Mouse (Mus musculus) embryonic facial prominence, embryonic 15.5 days (tissue): ENCODE measurements around the gene Stac2. TPM values are rescaled to one million over a fixed set of nuclear protein-coding genes. Genes with fewer than 3 reads are reported as not detected.

ENCODE experiments used
- ATAC-seq: fragments of 200-750 bp; cut with Nextera tagmentation; 2 replicates; pipeline ENCODE4 v1.8.0; 2017; ENCODE audit warnings: low read depth, moderate TSS enrichment; ENCODE audit not compliant: insufficient number of reproducible peaks, low FRiP score, low TSS enrichment
- H3K27ac ChIP-seq: fragments of 300-500 bp; sonication (generic); replicated peaks from 2 replicates; pipeline ENCODE4 v1.5.1; 2015; ENCODE audit warnings: mild to moderate bottlenecking, inconsistent platforms
- H3K27me3 ChIP-seq: fragments of 300-500 bp; sonication (generic); 2 replicates; pipeline ENCODE4 v1.6.1; 2015; ENCODE audit warnings: inconsistent platforms
- H3K36me3 ChIP-seq: fragments of 300-500 bp; sonication (generic); 2 replicates; pipeline ENCODE4 v1.6.1; 2015; ENCODE audit warnings: mild to moderate bottlenecking, inconsistent platforms
- H3K4me1 ChIP-seq: fragments of 300-500 bp; sonication (generic); 2 replicates; pipeline ENCODE4 v1.6.1; 2015; ENCODE audit warnings: inconsistent platforms
- H3K4me2 ChIP-seq: fragments of 300-500 bp; sonication (generic); replicated peaks from 2 replicates; pipeline ENCODE4 v1.6.1; 2015; ENCODE audit warnings: mild to moderate bottlenecking, inconsistent platforms
- H3K4me3 ChIP-seq: fragments of 300-500 bp; sonication (generic); replicated peaks from 2 replicates; pipeline ENCODE4 v1.5.1; 2015; ENCODE audit warnings: mild to moderate bottlenecking, inconsistent platforms
- H3K9ac ChIP-seq: fragments of 300-500 bp; sonication (generic); 2 replicates; pipeline ENCODE4 v1.6.1; 2015; ENCODE audit warnings: inconsistent platforms
- H3K9me3 ChIP-seq: fragments of 300-500 bp; sonication (generic); replicated peaks from 2 replicates; pipeline ENCODE4 v1.6.1; 2016; ENCODE audit warnings: inconsistent platforms
- WGBS: fragments of 180-500 bp; shearing (Covaris S2); methylation state at CpG from one replicate; pipeline ENCODE4 v1.1.7; 2015; 5-methylcytosine and 5-hydroxymethylcytosine counted together
- microRNA-seq: library from miRNA; unstranded; fragments of <30 nt; microRNA quantifications from one replicate; pipeline ENCODE4, GENCODE M21; 2016; ENCODE audit warnings: borderline number of aligned reads
- polyA plus RNA-seq: library from polyadenylated mRNA; unstranded; fragments of >200 nt; fragmentation: Nextera tagmentation; extraction: Ambion mirVana; gene quantifications from 2 replicates; pipeline ENCODE4 v1.2.1, GENCODE M21; 2015

Stac2 gene
- polyA plus RNA-seq, 1 experiment from 2014 or later, result 0.25 TPM

- Histone ChIP-seq H3K27ac (no peak overlapping the region), H3K27me3 (peaks cover 4% of the 10 kb centered on the region; the same call in 1 of the 2 replicates), H3K4me3 (no peak overlapping the region), H3K9me3 (no peaks in the 10 kb centered on the region), H3K4me1 (peaks cover 40% of the 10 kb centered on the region), H3K9ac (no peak overlapping the region), H3K36me3 (no peaks in the 10 kb centered on the region), H3K4me2 (no peak overlapping the region)
- WGBS, result 76% methylated on average over 8 of the region's 8 CpGs
- no peak for ATAC-seq
Measured at GRCm38 (mm10) chr11:97997387-97997960, 55.8 kb downstream of the Stac2 start.

GRCm38 (mm10) chr11:97996691-97997090 lies 56.6 kb downstream of the Stac2 start:
- Histone ChIP-seq H3K27me3 (peaks cover 3% of the 10 kb centered on the region; the same call in 1 of the 2 replicates), H3K4me3 (no peak overlapping the region), H3K9ac (no peak overlapping the region), H3K4me2 (no peak overlapping the region), H3K36me3 (no peaks in the 10 kb centered on the region), H3K4me1 (peaks cover 33% of the 10 kb centered on the region), H3K9me3 (no peaks in the 10 kb centered on the region), H3K27ac (no peak overlapping the region)
- ATAC-seq, result no peak
- 73% methylated on average over 1 of the region's 1 CpGs for WGBS

- ATAC-seq, result peak; percentile 43; the same call in 1 of the 2 replicates
- H3K4me2 ChIP-seq, result peak within 1 kb of the TSS; percentile 93
- no peaks in the 10 kb centered on the region for H3K9me3 ChIP-seq
- H3K4me1 ChIP-seq, result peaks cover 33% of the 10 kb centered on the region
- H3K27me3 ChIP-seq, result no peaks in the 10 kb centered on the region
- H3K4me3 ChIP-seq, result peak within 1 kb of the TSS; percentile 56
- H3K27ac ChIP-seq, result peak within 1 kb of the TSS; percentile 66; the same call in 1 of the 2 replicates
- WGBS, result 1% methylated on average over 25 of the region's 26 CpGs
- no peaks in the 10 kb centered on the region for H3K36me3 ChIP-seq
- peak within 1 kb of the TSS; percentile 39 for H3K9ac ChIP-seq
Measured at GRCm38 (mm10) chr11:97995564-97996288, 57.5 kb downstream of the Stac2 start, which contains the start of gene Arl5c. Gene Arl5c, minus strand, starts transcription at chr11:97996181.

- Histone ChIP-seq H3K4me2 (peak overlapping the region; percentile 93), H3K9ac (no peak overlapping the region), H3K4me1 (peaks cover 38% of the 10 kb centered on the region), H3K9me3 (no peaks in the 10 kb centered on the region), H3K27ac (no peak overlapping the region), H3K36me3 (no peaks in the 10 kb centered on the region), H3K4me3 (peak overlapping the region; percentile 56), H3K27me3 (no peaks in the 10 kb centered on the region)
- 0 out of 2 replicates have a peak, but pooled peaks have one; percentile 49 for ATAC-seq
- WGBS, result 7% methylated on average over 13 of the region's 13 CpGs
Measured at GRCm38 (mm10) chr11:97994539-97995100, 58.6 kb downstream of the Stac2 start.

GRCm38 (mm10) chr11:97988530-97989096 lies 64.6 kb downstream of the Stac2 start:
- H3K4me3 ChIP-seq, result peak overlapping the region; percentile 94
- no peaks in the 10 kb centered on the region for H3K9me3 ChIP-seq
- peak overlapping the region; percentile 59 for H3K9ac ChIP-seq
- no peaks in the 10 kb centered on the region for H3K36me3 ChIP-seq
- H3K4me1 ChIP-seq, result peaks cover 31% of the 10 kb centered on the region
- H3K27ac ChIP-seq, result peak overlapping the region; percentile 95
- WGBS, result under 1% methylated on average over 26 of the region's 26 CpGs
- H3K27me3 ChIP-seq, result peaks cover 27% of the 10 kb centered on the region
- H3K4me2 ChIP-seq, result peak overlapping the region; percentile 91
- ATAC-seq, result peak; percentile 84

- Histone ChIP-seq H3K9me3 (no peaks in the 10 kb centered on the region), H3K4me2 (peak overlapping the region; percentile 91), H3K4me3 (peak overlapping the region; percentile 94), H3K9ac (peak overlapping the region; percentile 59), H3K4me1 (peaks cover 31% of the 10 kb centered on the region), H3K36me3 (no peaks in the 10 kb centered on the region), H3K27ac (peak overlapping the region; percentile 95), H3K27me3 (peaks cover 27% of the 10 kb centered on the region)
- peak; percentile 83 for ATAC-seq
- under 1% methylated on average over 42 of the region's 42 CpGs for WGBS
Measured at GRCm38 (mm10) chr11:97987551-97988526, 65.4 kb downstream of the Stac2 start.

- H3K9ac ChIP-seq, result peak overlapping the region; percentile 53; the same call in 1 of the 2 replicates
- H3K4me3 ChIP-seq, result peak overlapping the region; percentile 94
- no peak for ATAC-seq
- no peaks in the 10 kb centered on the region for H3K36me3 ChIP-seq
- peaks cover 27% of the 10 kb centered on the region for H3K27me3 ChIP-seq
- peaks cover 31% of the 10 kb centered on the region for H3K4me1 ChIP-seq
- peak overlapping the region; percentile 91 for H3K4me2 ChIP-seq
- H3K27ac ChIP-seq, result no peak overlapping the region
- whole genome bisulfite sequencing, result 21% methylated on average over 16 of the region's 17 CpGs
- H3K9me3 ChIP-seq, result no peaks in the 10 kb centered on the region
Measured at GRCm38 (mm10) chr11:97986738-97987465, 66.4 kb downstream of the Stac2 start.

Small RNA genes lying within 50 kb of the gene (microRNA-seq; reads per million reads assigned to microRNA genes)
- gene Gm27597, result not detected

Other genes with a start within 250 kb of the Stac2 start
- gene B230217C12Rik, start 212.7 kb downstream of the Stac2 start, polyA plus RNA-seq, result 6.8 and 7.4 TPM in 2 replicates
- gene Fbxo47, start 169.3 kb downstream of the Stac2 start, polyA plus RNA-seq, result 0.39 and 0.57 TPM in 2 replicates
- 2.3 TPM in 2 replicates for gene Plxdc1, start 67.0 kb downstream of the Stac2 start, polyA plus RNA-seq
- 13.0 and 14.7 TPM in 2 replicates for gene Arl5c, start 57.3 kb downstream of the Stac2 start, polyA plus RNA-seq
- gene Cacnb1, start 30.4 kb downstream of the Stac2 start, polyA plus RNA-seq, result 21.3 and 22.0 TPM in 2 replicates
- gene Rpl19, start 26.8 kb downstream of the Stac2 start, polyA plus RNA-seq, result 1,021 and 1,069 TPM in 2 replicates
- gene Fbxl20, start 96.9 kb upstream of the Stac2 start, polyA plus RNA-seq, result 22.0 and 24.0 TPM in 2 replicates
- 57.9 and 59.1 TPM in 2 replicates for gene Med1, start 139.8 kb upstream of the Stac2 start, polyA plus RNA-seq
- 9.9 and 10.6 TPM in 2 replicates for gene Cdk12, start 149.6 kb upstream of the Stac2 start, polyA plus RNA-seq